Mouse (Mus musculus) heart, embryonic 10.5 days (tissue): ENCODE results near the gene Xkr8. TPM values are rescaled to one million over a fixed set of nuclear protein-coding genes. Genes with fewer than 3 reads are reported as not detected.
A peak's percentile ranks its signal among the peaks of the same experiment; 100 is the strongest.

Experiments
- DNase-seq: peaks from one replicate; pipeline ENCODE4 v3.0.0-alpha.2; 2017; ENCODE audit warnings: low spot score
- H3K27ac ChIP-seq: fragments of 300-500 bp; sonication (generic); 2 replicates; pipeline ENCODE4 v1.5.1; 2016; ENCODE audit warnings: mild to moderate bottlenecking
- H3K27me3 ChIP-seq: fragments of 300-500 bp; sonication (generic); 2 replicates; pipeline ENCODE4 v1.6.1; 2016; ENCODE audit warnings: mild to moderate bottlenecking; ENCODE audit not compliant: poor library complexity, insufficient read depth, severe bottlenecking
- H3K36me3 ChIP-seq: fragments of 300-500 bp; sonication (generic); 2 replicates; pipeline ENCODE4 v1.6.1; 2016; ENCODE audit warnings: mild to moderate bottlenecking, moderate library complexity
- H3K4me1 ChIP-seq: fragments of 300-500 bp; sonication (generic); 2 replicates; pipeline ENCODE4 v1.6.1; 2016; ENCODE audit warnings: mild to moderate bottlenecking
- H3K4me3 ChIP-seq: fragments of 300-500 bp; sonication (generic); 2 replicates; pipeline ENCODE4 v1.5.1; 2016; ENCODE audit warnings: mild to moderate bottlenecking, moderate library complexity
- H3K9me3 ChIP-seq: fragments of 300-500 bp; sonication (generic); 2 replicates; pipeline ENCODE4 v1.6.1; 2016; ENCODE audit warnings: mild to moderate bottlenecking, moderate library complexity
- WGBS: fragments of 180-500 bp; shearing (Covaris S2); methylation state at CpG from one replicate; pipeline ENCODE4 v1.1.7; 2016; 5-methylcytosine and 5-hydroxymethylcytosine counted together
- polyA plus RNA-seq: library from polyadenylated mRNA; unstranded; fragments of >200 nt; fragmentation: Nextera tagmentation; extraction: Ambion mirVana; gene quantifications from 2 replicates; pipeline ENCODE4 v1.2.1, GENCODE M21; 2016

The Xkr8 gene
- polyA plus RNA-seq, 1 experiment from 2014 or later = 4.8 TPM

GRCm38 (mm10) chr4:132731616-132732015 lies 730 bp downstream of the Xkr8 start:
- whole genome bisulfite sequencing = 41% methylated on average over 12 of the region's 12 CpGs
- peak overlapping the region; percentile 77; the same call in 1 of the 2 replicates for H3K27ac ChIP-seq

DNA sequence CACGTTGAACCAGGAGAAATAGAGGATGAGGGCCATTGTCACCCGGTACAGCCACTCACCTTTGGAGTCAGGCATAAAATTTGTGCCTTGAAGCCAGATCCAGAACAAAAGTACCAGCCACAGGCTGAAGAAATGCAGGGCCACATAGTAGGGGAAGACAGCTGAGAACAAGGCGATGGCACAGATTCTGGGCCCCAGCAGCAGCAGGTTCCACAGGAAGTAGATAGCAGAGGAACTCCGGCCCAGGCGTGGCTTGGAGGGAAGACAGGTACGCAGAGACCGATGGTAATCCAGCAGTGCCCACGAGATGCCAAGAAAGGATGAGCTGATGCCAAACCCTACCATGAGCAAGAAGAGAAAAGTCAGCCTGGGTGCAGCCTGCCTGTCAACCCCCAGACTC lies 4.1 kb downstream of the Xkr8 start:
- WGBS = 79% methylated on average over 8 of the region's 8 CpGs
- H3K4me3 ChIP-seq = no peak overlapping the region
- no peaks in the 10 kb centered on the region for H3K27me3 ChIP-seq
- no peak overlapping the region for H3K27ac ChIP-seq
- H3K36me3 ChIP-seq = peaks cover 15% of the 10 kb centered on the region
- no peaks in the 10 kb centered on the region for H3K9me3 ChIP-seq
- no peak for DNase-seq
- H3K4me1 ChIP-seq = peaks cover 24% of the 10 kb centered on the region

More at GRCm38 (mm10) chr4:132731616-132732015, 730 bp downstream of the Xkr8 start:
- DNase-seq = no peak
- H3K4me3 ChIP-seq = peak overlapping the region; percentile 68
- H3K9me3 ChIP-seq = no peaks in the 10 kb centered on the region
- H3K4me1 ChIP-seq = peaks cover 27% of the 10 kb centered on the region
- no peaks in the 10 kb centered on the region for H3K27me3 ChIP-seq
- no peaks in the 10 kb centered on the region for H3K36me3 ChIP-seq

GRCm38 (mm10) chr4:132718251-132718650 lies 14.1 kb downstream of the Xkr8 start:
- no peak for DNase-seq
- Histone ChIP-seq H3K27me3 (no peaks in the 10 kb centered on the region), H3K27ac (no peak overlapping the region), H3K4me3 (no peak overlapping the region), H3K9me3 (no peaks in the 10 kb centered on the region), H3K36me3 (peaks cover 75% of the 10 kb centered on the region), H3K4me1 (no peaks in the 10 kb centered on the region)
- WGBS = 96% methylated on average over 1 of the region's 1 CpGs

DNA sequence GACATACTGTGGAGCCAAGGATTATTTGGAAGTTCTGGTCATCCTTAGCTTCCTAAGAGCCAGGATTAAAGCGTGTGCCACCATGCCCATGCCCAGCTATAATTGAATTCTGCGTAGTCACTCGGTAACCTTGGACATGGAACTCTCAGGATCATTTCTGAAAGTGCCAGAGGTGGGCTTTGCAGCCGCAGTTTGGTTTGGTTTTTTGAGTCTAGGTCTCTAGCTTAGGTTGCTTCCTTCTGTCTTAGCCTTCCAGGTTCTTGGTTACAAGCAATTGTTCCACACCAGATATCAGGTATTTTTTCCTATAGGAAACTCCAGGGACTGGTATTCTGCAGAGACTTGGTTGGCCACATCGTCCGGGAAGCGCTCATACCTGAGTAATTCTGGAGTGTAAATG lies 19.2 kb downstream of the Xkr8 start:
- H3K27ac ChIP-seq = no peak overlapping the region
- H3K27me3 ChIP-seq = no peaks in the 10 kb centered on the region
- H3K4me3 ChIP-seq = no peak overlapping the region
- H3K9me3 ChIP-seq = no peaks in the 10 kb centered on the region
- no peak for DNase-seq
- no peaks in the 10 kb centered on the region for H3K4me1 ChIP-seq
- peaks cover 75% of the 10 kb centered on the region for H3K36me3 ChIP-seq
- WGBS = 97% methylated on average over 7 of the region's 7 CpGs

DNA sequence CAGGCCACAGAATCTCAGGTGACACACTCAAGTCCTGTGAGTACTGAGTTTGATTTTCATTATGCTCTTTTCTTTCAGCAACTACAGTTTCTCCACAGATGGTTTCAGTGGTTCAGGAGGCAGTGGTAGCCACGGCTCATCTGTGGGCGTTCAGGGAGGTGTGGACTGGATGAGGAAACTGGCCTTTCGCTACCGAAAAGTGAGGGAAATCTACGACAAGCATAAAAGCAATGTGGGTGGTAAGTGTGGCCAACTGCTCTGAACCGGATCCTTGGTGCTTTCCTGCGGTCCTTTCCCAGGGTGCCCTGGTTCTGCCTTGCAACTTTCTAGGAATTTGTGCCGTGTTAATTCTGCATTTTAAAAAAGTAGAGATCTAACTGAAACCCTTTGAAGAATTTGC lies 25.5 kb downstream of the Xkr8 start:
- H3K36me3 ChIP-seq = peaks cover 95% of the 10 kb centered on the region
- H3K4me1 ChIP-seq = no peaks in the 10 kb centered on the region
- no peaks in the 10 kb centered on the region for H3K9me3 ChIP-seq
- no peaks in the 10 kb centered on the region for H3K27me3 ChIP-seq
- no peak for DNase-seq
- no peak overlapping the region for H3K27ac ChIP-seq
- H3K4me3 ChIP-seq = no peak overlapping the region
- 92% methylated on average over 8 of the region's 8 CpGs for WGBS

GRCm38 (mm10) chr4:132702076-132702475 lies 30.3 kb downstream of the Xkr8 start:
- 95% methylated on average over 5 of the region's 5 CpGs for WGBS
- no peak overlapping the region for H3K4me3 ChIP-seq

DNA sequence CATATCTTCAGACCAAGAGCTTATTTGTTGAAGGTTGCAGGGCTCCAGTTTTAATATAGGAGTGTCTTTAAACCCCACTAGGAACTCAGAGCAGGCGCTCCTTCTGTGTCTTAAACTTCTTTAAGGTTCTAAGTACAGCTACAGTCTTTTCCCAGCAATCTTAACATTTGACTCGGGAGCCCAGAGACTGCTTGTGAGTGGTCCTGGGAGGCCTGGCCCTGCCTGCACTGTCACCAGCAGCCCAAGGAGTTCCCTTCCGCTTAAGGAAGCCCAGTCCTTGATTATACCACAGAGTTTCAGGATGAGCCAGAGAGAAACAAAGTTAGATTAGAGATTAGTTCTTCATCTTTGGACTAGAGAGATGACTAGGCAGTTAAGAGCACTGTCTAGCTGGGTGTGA lies 39.0 kb downstream of the Xkr8 start:
- Histone ChIP-seq H3K9me3 (no peaks in the 10 kb centered on the region), H3K4me1 (no peaks in the 10 kb centered on the region), H3K4me3 (no peak overlapping the region), H3K36me3 (peaks cover 73% of the 10 kb centered on the region), H3K27me3 (no peaks in the 10 kb centered on the region), H3K27ac (no peak overlapping the region)
- WGBS = 92% methylated on average over 3 of the region's 3 CpGs
- DNase-seq = no peak

More at GRCm38 (mm10) chr4:132702076-132702475, 30.3 kb downstream of the Xkr8 start:
- Histone ChIP-seq H3K27ac (no peak overlapping the region), H3K36me3 (peaks cover 89% of the 10 kb centered on the region), H3K9me3 (no peaks in the 10 kb centered on the region), H3K4me1 (no peaks in the 10 kb centered on the region), H3K27me3 (no peaks in the 10 kb centered on the region)
- no peak for DNase-seq

DNA sequence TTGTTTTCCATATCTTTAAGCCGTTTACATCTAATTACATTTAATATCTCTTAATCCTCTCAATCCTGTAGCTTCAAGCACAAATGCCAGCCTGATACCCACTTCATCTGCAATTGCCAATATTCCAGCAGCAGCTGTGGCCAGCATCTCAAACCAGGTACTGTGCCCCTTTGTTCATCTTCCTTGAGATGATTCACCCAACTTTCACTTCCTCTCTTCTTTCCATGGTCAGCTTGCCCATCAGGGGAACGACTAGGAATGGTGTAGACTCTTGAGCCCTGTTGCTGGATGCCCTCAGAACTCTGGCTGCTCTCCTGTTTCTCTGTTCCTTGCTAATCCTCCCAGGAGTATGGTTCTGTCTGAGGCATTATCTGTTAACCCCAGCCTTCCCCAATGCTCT lies 42.7 kb downstream of the Xkr8 start:
- H3K27me3 ChIP-seq = no peaks in the 10 kb centered on the region
- DNase-seq = no peak
- no peak overlapping the region for H3K4me3 ChIP-seq
- H3K4me1 ChIP-seq = no peaks in the 10 kb centered on the region
- H3K27ac ChIP-seq = no peak overlapping the region
- 76% methylated on average over 2 of the region's 2 CpGs for WGBS
- H3K36me3 ChIP-seq = peaks cover 63% of the 10 kb centered on the region
- no peaks in the 10 kb centered on the region for H3K9me3 ChIP-seq

- H3K9me3 ChIP-seq = no peaks in the 10 kb centered on the region
- H3K27ac ChIP-seq = no peak overlapping the region
- DNase-seq = no peak
- 84% methylated on average over 7 of the region's 7 CpGs for WGBS
- no peak overlapping the region for H3K4me3 ChIP-seq
- H3K27me3 ChIP-seq = no peaks in the 10 kb centered on the region
- peaks cover 75% of the 10 kb centered on the region for H3K36me3 ChIP-seq
- no peaks in the 10 kb centered on the region for H3K4me1 ChIP-seq
Observed at GRCm38 (mm10) chr4:132676771-132677539, 55.4 kb downstream of the Xkr8 start.

Other genes with a start within 250 kb of the Xkr8 start
- 9.6 and 10.1 TPM in 2 replicates for gene Sesn2, start 222.0 kb downstream of the Xkr8 start, polyA plus RNA-seq
- gene Atpif1, start 198.9 kb downstream of the Xkr8 start, polyA plus RNA-seq = 980 and 1,090 TPM in 2 replicates
- gene Dnajc8, start 197.0 kb downstream of the Xkr8 start, polyA plus RNA-seq = 143 and 194 TPM in 2 replicates
- 0.11 and 0.35 TPM in 2 replicates for gene Ptafr, start 168.5 kb downstream of the Xkr8 start, polyA plus RNA-seq
- gene Eya3, start 93.6 kb downstream of the Xkr8 start, polyA plus RNA-seq = 27.4 and 33.0 TPM in 2 replicates
- 6.2 and 7.3 TPM in 2 replicates for gene Smpdl3b, start 24.7 kb upstream of the Xkr8 start, polyA plus RNA-seq
- gene Rpa2, start 35.8 kb upstream of the Xkr8 start, polyA plus RNA-seq = 107 and 131 TPM in 2 replicates
- gene Themis2, start 63.8 kb upstream of the Xkr8 start, polyA plus RNA-seq = 0.27 and 0.40 TPM in 2 replicates
- 43.1 and 49.1 TPM in 2 replicates for gene Ppp1r8, start 110.6 kb upstream of the Xkr8 start, polyA plus RNA-seq
- gene Stx12, start 152.0 kb upstream of the Xkr8 start, polyA plus RNA-seq = 54.6 and 58.1 TPM in 2 replicates
- 32.3 and 33.1 TPM in 2 replicates for gene Fam76a, start 190.0 kb upstream of the Xkr8 start, polyA plus RNA-seq
- gene Fgr, start 241.5 kb upstream of the Xkr8 start, polyA plus RNA-seq = 0.36 and 0.43 TPM in 2 replicates